Mouse (Mus musculus): ENCODE measurements around the gene Ppp1r32. TPM values are rescaled to one million over a fixed set of nuclear protein-coding genes. Genes with fewer than 3 reads are reported as not detected.

Gene Ppp1r32
- total and polyA plus RNA-seq, 2 experiments from 2014 or later, result 5.1 to 6.0 TPM

- ATAC-seq (peak; percentile 5; the same call in 1 of the 2 replicates), DNase-seq (no peak)
- WGBS, result 78% methylated on average over 6 of the region's 6 CpGs
- Histone ChIP-seq H3K9me3 (ENCODE audit: low read length) (no peaks in the 10 kb centered on the region), H3K27me3 (ENCODE audit: insufficient read depth, low read length) (no peaks in the 10 kb centered on the region), H3K4me1 (ENCODE audit: insufficient read depth) (no peaks in the 10 kb centered on the region), H3K4me2 (ENCODE audit: low read depth) (no peak overlapping the region), H3K27ac (ENCODE audit: low read depth, low read length) (no peak overlapping the region), H3K36me3 (ENCODE audit: insufficient read depth) (peaks cover 34% of the 10 kb centered on the region), H3K4me3 (ENCODE audit: low read depth, low read length) (no peak overlapping the region), H3K9ac (no peak overlapping the region)
- TF ChIP-seq CTCF (IDR thresholded peaks at IDR 0.05; ENCODE audit: low read depth), result no peak
Observed at GRCm38 (mm10) chr19:10449190-10449589, 33.5 kb downstream of the Ppp1r32 start.

- 97% methylated on average over 7 of the region's 7 CpGs for WGBS
- ATAC-seq, result no peak
Observed at GRCm38 (mm10) chr19:10448275-10448674, 34.5 kb downstream of the Ppp1r32 start.

GRCm38 (mm10) chr19:10444685-10445369, 37.9 kb downstream of the Ppp1r32 start:
- TF ChIP-seq CTCF (IDR thresholded peaks at IDR 0.05; ENCODE audit: low read depth), result no peak
- DNase-seq (no peak), ATAC-seq (no peak)
- no peak overlapping the region for H3K4me3 ChIP-seq (ENCODE audit: low read depth, low read length)
- H3K9ac ChIP-seq, result no peak overlapping the region
- no peak overlapping the region for H3K27ac ChIP-seq (ENCODE audit: low read depth, low read length)
- 92% methylated on average over 15 of the region's 15 CpGs for WGBS
- H3K4me2 ChIP-seq (ENCODE audit: low read depth), result no peak overlapping the region
- H3K36me3 ChIP-seq (ENCODE audit: insufficient read depth), result peaks cover 66% of the 10 kb centered on the region
- no peaks in the 10 kb centered on the region for H3K9me3 ChIP-seq (ENCODE audit: low read length)
- no peaks in the 10 kb centered on the region for H3K4me1 ChIP-seq (ENCODE audit: insufficient read depth)
- H3K27me3 ChIP-seq (ENCODE audit: insufficient read depth, low read length), result no peaks in the 10 kb centered on the region

More at GRCm38 (mm10) chr19:10448275-10448674, 34.5 kb downstream of the Ppp1r32 start:
- no peak for TF ChIP-seq CTCF (IDR thresholded peaks at IDR 0.05; ENCODE audit: low read depth)
- Histone ChIP-seq H3K27me3 (ENCODE audit: insufficient read depth, low read length) (no peaks in the 10 kb centered on the region), H3K9ac (no peak overlapping the region), H3K36me3 (ENCODE audit: insufficient read depth) (peaks cover 43% of the 10 kb centered on the region), H3K27ac (ENCODE audit: low read depth, low read length) (no peak overlapping the region), H3K4me1 (ENCODE audit: insufficient read depth) (no peaks in the 10 kb centered on the region), H3K4me2 (ENCODE audit: low read depth) (no peak overlapping the region), H3K9me3 (ENCODE audit: low read length) (no peaks in the 10 kb centered on the region), H3K4me3 (ENCODE audit: low read depth, low read length) (no peak overlapping the region)
- no peak for DNase-seq

GRCm38 (mm10) chr19:10437521-10437920, 45.2 kb downstream of the Ppp1r32 start:
- no peaks in the 10 kb centered on the region for H3K4me1 ChIP-seq (ENCODE audit: insufficient read depth)
- DNase-seq (no peak), ATAC-seq (no peak)
- H3K9me3 ChIP-seq (ENCODE audit: low read length), result no peaks in the 10 kb centered on the region
- WGBS, result 60% methylated on average over 1 of the region's 1 CpGs
- H3K27me3 ChIP-seq (ENCODE audit: insufficient read depth, low read length), result no peaks in the 10 kb centered on the region
- H3K4me2 ChIP-seq (ENCODE audit: low read depth), result no peak overlapping the region
- H3K9ac ChIP-seq, result no peak overlapping the region
- no peak overlapping the region for H3K4me3 ChIP-seq (ENCODE audit: low read depth, low read length)
- no peak overlapping the region for H3K27ac ChIP-seq (ENCODE audit: low read depth, low read length)
- peak; percentile 29; the same call in 1 of the 2 replicates for TF ChIP-seq CTCF (IDR thresholded peaks at IDR 0.05; ENCODE audit: low read depth)
- peaks cover 22% of the 10 kb centered on the region for H3K36me3 ChIP-seq (ENCODE audit: insufficient read depth)

- ATAC-seq, result no peak
- Histone ChIP-seq H3K9ac (no peak overlapping the region), H3K27ac (ENCODE audit: low read depth, low read length) (no peak overlapping the region)
Observed at GRCm38 (mm10) chr19:10436726-10437125, 46.0 kb downstream of the Ppp1r32 start.

GRCm38 (mm10) chr19:10435908-10436307, 46.8 kb downstream of the Ppp1r32 start:
- H3K36me3 ChIP-seq (ENCODE audit: insufficient read depth), result peaks cover 15% of the 10 kb centered on the region
- H3K9me3 ChIP-seq (ENCODE audit: low read length), result no peaks in the 10 kb centered on the region
- ATAC-seq, result peak; percentile 42
- no peak overlapping the region for H3K9ac ChIP-seq
- no peak overlapping the region for H3K27ac ChIP-seq (ENCODE audit: low read depth, low read length)
- H3K27me3 ChIP-seq (ENCODE audit: insufficient read depth, low read length), result no peaks in the 10 kb centered on the region
- no peak overlapping the region for H3K4me2 ChIP-seq (ENCODE audit: low read depth)
- H3K4me3 ChIP-seq (ENCODE audit: low read depth, low read length), result no peak overlapping the region
- WGBS, result 24% methylated on average over 3 of the region's 3 CpGs
- no peaks in the 10 kb centered on the region for H3K4me1 ChIP-seq (ENCODE audit: insufficient read depth)
- DNase-seq, result peak; percentile 80
- peak; percentile 90 for TF ChIP-seq CTCF (IDR thresholded peaks at IDR 0.05; ENCODE audit: low read depth)

More at GRCm38 (mm10) chr19:10436726-10437125, 46.0 kb downstream of the Ppp1r32 start:
- TF ChIP-seq CTCF (IDR thresholded peaks at IDR 0.05; ENCODE audit: low read depth), result no peak
- WGBS, result 17% methylated on average over 1 of the region's 1 CpGs
- Histone ChIP-seq H3K36me3 (ENCODE audit: insufficient read depth) (peaks cover 22% of the 10 kb centered on the region), H3K4me3 (ENCODE audit: low read depth, low read length) (no peak overlapping the region), H3K27me3 (ENCODE audit: insufficient read depth, low read length) (no peaks in the 10 kb centered on the region), H3K4me2 (ENCODE audit: low read depth) (no peak overlapping the region), H3K9me3 (ENCODE audit: low read length) (no peaks in the 10 kb centered on the region), H3K4me1 (ENCODE audit: insufficient read depth) (no peaks in the 10 kb centered on the region)
- no peak for DNase-seq

- Histone ChIP-seq H3K4me2 (ENCODE audit: low read depth) (no peak overlapping the region), H3K9ac (no peak overlapping the region), H3K9me3 (ENCODE audit: low read length) (no peaks in the 10 kb centered on the region), H3K4me1 (ENCODE audit: insufficient read depth) (no peaks in the 10 kb centered on the region), H3K36me3 (ENCODE audit: insufficient read depth) (peaks cover 5% of the 10 kb centered on the region), H3K27me3 (ENCODE audit: insufficient read depth, low read length) (no peaks in the 10 kb centered on the region), H3K27ac (ENCODE audit: low read depth, low read length) (no peak overlapping the region), H3K4me3 (ENCODE audit: low read depth, low read length) (no peak overlapping the region)
- DNase-seq (no peak), ATAC-seq (no peak)
- no peak for TF ChIP-seq CTCF (IDR thresholded peaks at IDR 0.05; ENCODE audit: low read depth)
- WGBS, result 80% methylated on average over 6 of the region's 6 CpGs
Observed at GRCm38 (mm10) chr19:10434927-10435326, 47.8 kb downstream of the Ppp1r32 start.
